Mouse (Mus musculus) inflammation-experienced regulatory T-cells, adult 6 months (primary cell): ENCODE data around the gene Tbc1d12. TPM values are rescaled to one million over a fixed set of nuclear protein-coding genes. Genes with fewer than 3 reads are reported as not detected.
"Not testable (repeated sequence)": the region's sequence is repeated elsewhere in the genome, so short reads cannot be mapped to it uniquely, and the experiment has no call there.

Experiments used
- ATAC-seq: one replicate; pipeline ENCODE4 v1.8.0; 2017
- polyA plus RNA-seq, 3 experiments: library from polyadenylated mRNA; unstranded; fragments of 100-300 nt; shearing (Covaris generic); gene quantifications; one replicate each; pipeline ENCODE4 v1.2.1; 2017

Tbc1d12 gene
- polyA plus RNA-seq: 1 to 10 TPM; 1.0 to 1.9 (median 1.2) TPM

GRCm38 (mm10) chr19:38836438-38837170 is at the start of gene Tbc1d12:
Tbc1d12 (plus strand) TSS chr19:38836579.
- peak; percentile 79 for ATAC-seq

DNA sequence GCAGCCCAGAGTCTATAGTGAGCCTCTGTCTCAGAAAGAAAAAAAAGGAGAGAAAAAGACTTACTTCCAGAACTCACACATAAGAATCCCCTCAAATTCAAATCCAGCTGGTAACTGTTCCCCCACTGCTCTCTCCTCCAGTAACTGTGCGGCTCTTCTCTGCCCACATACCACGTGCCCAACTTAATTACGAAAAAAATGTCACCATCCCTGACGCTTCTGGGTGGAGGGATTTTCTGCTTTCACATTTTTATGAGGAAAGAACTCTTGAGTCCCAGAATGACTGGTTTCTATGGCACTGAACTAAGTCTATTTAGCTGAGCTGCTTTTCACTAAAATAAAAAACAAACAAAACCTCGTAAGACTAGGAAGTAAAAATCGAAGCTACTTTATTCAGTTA is 48.6 kb upstream of the Tbc1d12 start:
- ATAC-seq: no peak

GRCm38 (mm10) chr19:38793563-38794045 is 42.8 kb upstream of the Tbc1d12 start:
- no peak for ATAC-seq

- ATAC-seq: no peak
These were observed 39.8 kb upstream of the Tbc1d12 start for GRCm38 (mm10) chr19:38796546-38796945.

DNA sequence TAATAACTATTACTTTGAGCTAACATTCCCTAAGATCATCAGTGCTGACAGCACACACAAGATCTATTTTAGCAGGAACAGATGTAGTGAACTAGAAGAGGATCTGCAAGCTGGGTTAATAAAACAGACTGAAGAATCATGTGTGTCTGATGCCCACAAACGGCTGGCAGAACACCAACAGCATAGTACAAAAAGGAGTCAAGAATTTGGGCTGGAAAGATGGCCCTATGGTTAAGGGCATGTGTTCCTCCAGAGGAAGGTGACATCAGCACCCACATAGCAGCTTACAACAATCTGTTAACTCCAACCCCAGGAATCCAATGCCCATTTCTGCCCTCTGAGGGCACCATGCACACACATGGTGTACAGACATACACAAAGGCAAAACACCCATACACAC is 38.1 kb upstream of the Tbc1d12 start:
- ATAC-seq: no peak

- ATAC-seq: no peak
These were observed 37.6 kb upstream of the Tbc1d12 start for GRCm38 (mm10) chr19:38798801-38799200.

GRCm38 (mm10) chr19:38818191-38818590 is 18.2 kb upstream of the Tbc1d12 start:
- no peak for ATAC-seq

GRCm38 (mm10) chr19:38818766-38819426 is 17.5 kb upstream of the Tbc1d12 start, which contains the start of gene Noc3l:
Noc3l (minus strand) TSS chr19:38819237.
- ATAC-seq: peak; percentile 92

GRCm38 (mm10) chr19:38819427-38819802 is 17.0 kb upstream of the Tbc1d12 start:
- ATAC-seq: peak; percentile 69

DNA sequence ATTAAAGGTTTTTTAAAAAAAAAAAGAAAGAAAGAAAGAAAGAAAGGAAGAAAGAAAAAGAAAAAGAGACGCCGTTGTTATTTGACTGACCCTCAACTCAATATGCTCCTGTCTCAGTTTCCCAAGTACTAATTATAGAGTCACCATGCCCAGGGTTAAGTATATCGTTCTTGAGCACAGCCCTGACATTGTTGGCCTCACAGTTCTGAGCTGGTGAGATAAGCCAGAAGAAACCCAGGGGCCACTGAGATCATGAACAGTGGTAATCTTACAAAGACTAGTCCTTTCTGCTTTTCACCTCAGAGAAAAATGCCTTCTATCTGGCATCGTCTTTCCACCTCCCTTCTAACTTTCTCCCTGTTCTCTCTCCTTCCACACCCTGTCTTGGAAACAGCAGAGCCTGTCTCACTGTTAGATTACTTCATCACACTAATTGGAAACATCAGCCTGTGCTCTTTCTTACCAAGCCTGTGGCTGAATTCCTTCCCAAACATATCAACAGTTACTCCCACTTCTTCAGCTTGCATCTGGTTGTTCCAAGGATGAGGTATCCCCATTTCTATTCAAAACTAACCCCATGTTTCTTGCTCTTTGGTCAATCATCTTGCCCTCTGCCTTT is 16.1 kb upstream of the Tbc1d12 start:
- no peak for ATAC-seq

DNA sequence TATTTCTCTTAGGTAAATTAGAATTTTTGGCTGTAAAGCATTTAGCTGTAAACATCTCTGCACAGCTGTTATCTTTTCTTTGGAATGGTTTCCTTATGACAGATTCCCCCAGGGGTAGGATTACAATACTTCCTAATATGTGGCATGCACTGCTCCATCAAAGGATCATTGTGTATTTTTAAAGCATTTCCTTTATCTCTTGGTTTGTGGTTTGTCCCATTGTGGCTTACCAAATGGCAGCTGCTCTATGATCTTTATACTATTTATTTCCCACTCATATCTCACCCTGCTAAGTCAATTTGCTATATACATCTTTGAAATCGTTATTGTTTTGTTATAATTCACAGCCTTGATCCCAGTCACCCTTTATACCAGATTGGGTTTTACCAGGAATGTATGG is 3.2 kb upstream of the Tbc1d12 start:
- no peak for ATAC-seq

- no peak for ATAC-seq
These were observed 318 bp upstream of the Tbc1d12 start for GRCm38 (mm10) chr19:38836084-38836437.

DNA sequence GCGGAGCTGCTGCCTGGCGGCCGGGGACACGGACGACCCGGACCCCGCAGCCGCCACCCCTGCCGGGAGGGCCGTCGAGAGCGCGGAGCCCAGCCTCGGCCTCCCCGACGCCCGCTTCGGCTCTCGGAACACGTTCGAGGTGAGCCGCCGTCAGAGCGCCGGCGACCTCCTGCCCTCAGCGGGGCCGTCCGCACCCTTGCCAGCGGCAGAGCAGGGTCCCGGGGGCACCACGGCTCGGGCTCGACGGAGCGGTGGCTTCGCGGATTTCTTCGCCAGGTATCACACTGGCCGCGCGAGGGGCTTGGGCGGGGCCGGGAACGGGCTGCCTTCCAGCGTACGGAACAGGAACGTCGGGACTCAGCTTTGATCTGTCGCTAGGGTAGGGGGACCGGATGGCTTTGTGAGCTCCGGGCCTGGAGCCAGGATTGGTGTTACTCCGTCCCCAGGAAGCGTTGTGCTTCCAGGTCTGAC is 827 bp downstream of the Tbc1d12 start:
- ATAC-seq: peak; percentile 29

DNA sequence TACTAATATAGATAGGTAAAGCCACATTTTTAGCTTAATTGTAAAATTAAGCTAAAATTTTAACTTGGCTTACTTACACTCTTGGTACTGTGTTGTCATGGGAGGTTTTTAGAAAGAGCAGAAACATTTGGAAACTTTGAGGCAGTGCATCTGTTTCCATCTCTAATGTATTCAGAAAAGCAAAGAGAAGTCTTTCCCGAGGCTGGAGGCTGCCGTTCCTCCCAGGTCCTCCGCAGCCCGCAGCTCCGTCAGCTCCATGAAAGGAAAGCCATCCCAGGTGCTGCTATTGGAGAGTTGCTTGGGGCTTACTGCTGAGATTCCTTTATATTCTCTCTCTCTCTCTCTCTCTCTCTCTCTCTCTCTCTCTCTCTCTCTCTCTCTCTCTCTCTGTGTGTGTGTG is 8.4 kb downstream of the Tbc1d12 start:
- no peak for ATAC-seq

DNA sequence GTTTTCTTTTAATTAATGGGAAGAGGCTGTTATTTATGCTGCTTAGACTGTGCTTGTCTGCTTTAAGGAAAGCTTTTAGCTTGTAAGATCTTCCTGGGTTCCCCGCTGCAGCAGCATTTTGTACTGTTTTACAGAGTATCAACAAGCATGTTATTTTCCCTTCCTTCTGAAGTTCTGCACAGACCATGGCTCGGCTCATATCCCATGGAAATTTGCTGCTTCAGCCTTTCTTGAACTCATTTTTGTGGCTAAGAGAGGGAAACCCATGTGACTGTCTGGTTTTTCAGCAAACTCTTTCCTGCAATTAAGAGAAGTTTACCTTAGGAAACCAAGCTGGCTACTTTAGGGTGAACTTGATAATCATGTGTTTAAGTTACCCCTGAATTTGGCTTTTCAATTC is 10.0 kb downstream of the Tbc1d12 start:
- no peak for ATAC-seq

DNA sequence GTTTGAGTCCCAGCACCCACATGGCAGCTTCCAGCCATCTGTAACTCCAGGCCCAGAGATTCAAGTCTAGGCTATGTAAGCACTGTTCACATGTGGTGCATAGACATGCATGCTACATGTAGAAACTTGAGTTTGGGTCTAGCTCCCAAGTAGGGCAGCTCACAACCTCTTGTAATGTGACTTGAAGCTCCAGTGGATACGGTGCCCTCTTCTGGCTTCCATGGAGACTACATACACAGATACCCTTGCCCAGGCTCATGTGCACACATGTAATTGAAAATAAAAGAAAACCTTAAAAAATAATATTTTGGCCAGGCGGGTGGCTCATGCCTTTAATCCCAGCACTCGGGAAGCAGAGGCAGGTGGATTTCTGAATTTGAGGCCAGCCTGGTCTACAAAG is 21.8 kb downstream of the Tbc1d12 start:
- no peak for ATAC-seq

GRCm38 (mm10) chr19:38862523-38862922 is 26.1 kb downstream of the Tbc1d12 start:
- no peak for ATAC-seq

DNA sequence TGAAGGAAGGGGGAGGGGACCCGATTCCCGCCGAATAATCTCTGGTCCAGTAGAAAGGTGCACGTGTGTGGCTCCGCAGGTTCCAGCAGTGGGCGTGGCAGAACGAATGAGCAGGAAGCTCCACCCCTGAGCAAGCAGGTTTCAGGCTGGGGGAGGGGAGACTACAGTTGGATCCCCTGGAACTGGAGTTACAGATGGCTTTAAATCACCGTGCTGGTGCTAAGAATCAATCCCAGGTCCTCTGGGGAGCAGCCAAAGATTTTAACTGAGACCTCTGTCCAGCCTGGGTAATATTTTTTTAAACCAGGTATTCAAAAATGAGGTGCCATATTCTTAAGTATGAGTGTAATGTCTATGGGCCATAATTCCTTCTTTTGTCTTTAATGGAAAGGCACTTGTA is 38.4 kb downstream of the Tbc1d12 start:
- not testable (repeated sequence) for ATAC-seq

DNA sequence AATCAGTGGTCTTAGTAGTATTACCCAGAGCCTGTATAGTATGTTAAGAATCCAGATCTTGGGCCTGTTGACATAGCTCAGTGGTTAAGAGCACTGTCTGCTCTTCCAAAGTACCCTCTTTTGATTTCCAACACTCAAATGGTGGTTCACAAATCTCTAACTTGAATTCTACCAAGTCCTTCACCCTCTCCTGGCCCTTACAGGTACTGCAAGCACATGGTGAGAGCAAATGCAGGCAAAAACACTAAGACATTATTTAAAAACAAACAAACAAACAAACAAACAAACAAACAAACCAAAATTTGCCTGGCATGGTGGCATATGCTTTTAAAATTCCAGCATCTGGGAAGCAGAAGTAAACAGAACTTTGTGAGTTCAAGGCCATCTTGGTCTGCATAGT is 43.9 kb downstream of the Tbc1d12 start:
- no peak for ATAC-seq

DNA sequence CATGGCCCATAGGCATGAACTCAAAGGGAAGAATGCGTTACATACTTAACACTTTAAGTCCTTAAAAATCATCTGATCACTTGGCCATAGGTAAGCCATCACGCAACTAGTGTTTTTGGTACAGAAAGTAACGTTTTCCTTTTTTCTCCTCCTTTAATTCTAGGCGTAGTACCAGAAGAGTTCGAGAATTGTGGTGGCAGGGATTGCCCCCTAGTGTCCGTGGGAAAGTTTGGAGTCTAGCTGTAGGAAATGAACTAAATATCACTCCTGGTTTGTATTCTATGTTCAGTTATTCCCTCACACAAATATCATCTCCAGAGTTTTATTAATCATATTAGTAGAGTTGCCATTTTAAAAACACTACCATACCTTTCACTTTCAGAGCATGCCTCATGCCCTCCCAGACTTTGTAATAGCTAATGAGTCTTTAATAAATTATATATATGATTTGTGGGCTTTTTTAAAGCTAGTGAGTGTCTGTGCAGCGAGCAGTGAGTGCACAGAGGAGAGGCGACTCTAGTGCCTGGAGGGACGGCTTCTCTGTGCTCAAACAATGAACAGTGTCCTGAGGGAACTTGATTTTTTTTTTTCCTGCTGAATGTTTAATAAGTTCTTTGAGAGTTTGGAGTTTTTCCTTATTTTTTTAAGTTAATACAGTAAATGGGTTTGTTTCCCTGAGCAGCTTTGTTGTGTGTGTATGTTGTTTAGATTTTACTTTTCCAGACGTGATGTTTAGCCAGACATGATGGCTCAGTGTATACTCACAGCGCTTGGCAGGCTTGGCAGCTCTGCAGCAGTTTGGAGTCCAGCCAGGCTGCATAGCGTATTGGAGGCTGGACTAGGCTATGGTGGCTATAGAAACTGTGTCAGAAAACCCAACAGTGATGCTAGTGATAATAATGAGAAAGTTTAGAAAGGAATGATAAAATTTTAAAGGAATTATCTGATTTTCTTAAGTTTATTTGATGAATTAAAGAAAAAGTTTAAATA is 65.1 kb downstream of the Tbc1d12 start:
- no peak for ATAC-seq

GRCm38 (mm10) chr19:38902501-38902900 is 66.1 kb downstream of the Tbc1d12 start:
- no peak for ATAC-seq

- ATAC-seq: no peak
These were observed 77.4 kb downstream of the Tbc1d12 start for GRCm38 (mm10) chr19:38913786-38914185.
